Mouse (Mus musculus): ENCODE measurements at regions not wholly inside any gene's neighbourhood (a gene's known extent, or its start where the extent isn't known, plus 50 kb on each side); places are given as distances from the start of the nearest gene placed in this dataset.

DNA sequence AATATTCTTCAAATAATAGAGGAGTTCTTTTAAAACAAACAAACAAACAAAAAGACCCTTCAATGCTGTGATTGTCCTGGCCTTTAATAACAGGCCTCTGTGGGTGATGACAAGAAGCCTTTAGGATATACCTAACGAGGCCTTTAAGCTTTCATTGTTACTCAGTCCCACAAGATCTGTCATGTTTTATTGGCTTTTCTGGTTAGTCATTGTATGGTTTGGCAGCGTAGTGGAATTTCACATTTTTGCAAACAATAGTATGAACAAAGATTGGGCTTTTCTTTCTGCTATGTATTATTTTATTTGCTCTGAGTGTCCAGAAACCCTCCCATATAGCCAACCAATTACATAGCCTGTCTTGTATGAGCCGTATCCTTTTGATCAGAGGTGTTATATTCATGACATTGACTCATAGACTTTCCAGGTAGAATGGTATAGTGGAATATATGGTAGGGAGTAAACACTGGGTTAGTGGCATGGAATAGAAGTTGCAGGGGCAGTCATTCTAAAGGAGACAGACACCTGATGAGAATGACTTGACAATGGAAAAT is 76.1 kb upstream of the Cerkl start:
- no peaks in the 10 kb centered on the region for H3K9me3 ChIP-seq (replicated peaks)
- H3K27ac ChIP-seq, result no peak overlapping the region
- no peaks in the 10 kb centered on the region for H3K27me3 ChIP-seq (replicated peaks)
- H3K4me2 ChIP-seq, result no peak overlapping the region
- H3K4me3 ChIP-seq, result no peak overlapping the region
- WGBS (ENCODE audit: insufficient replicate concordance), result 61% methylated on average over 3 of the region's 3 CpGs
- no peak for ATAC-seq
- H3K36me3 ChIP-seq, result no peaks in the 10 kb centered on the region
- H3K9ac ChIP-seq, result no peak overlapping the region
- H3K4me1 ChIP-seq, result no peaks in the 10 kb centered on the region

DNA sequence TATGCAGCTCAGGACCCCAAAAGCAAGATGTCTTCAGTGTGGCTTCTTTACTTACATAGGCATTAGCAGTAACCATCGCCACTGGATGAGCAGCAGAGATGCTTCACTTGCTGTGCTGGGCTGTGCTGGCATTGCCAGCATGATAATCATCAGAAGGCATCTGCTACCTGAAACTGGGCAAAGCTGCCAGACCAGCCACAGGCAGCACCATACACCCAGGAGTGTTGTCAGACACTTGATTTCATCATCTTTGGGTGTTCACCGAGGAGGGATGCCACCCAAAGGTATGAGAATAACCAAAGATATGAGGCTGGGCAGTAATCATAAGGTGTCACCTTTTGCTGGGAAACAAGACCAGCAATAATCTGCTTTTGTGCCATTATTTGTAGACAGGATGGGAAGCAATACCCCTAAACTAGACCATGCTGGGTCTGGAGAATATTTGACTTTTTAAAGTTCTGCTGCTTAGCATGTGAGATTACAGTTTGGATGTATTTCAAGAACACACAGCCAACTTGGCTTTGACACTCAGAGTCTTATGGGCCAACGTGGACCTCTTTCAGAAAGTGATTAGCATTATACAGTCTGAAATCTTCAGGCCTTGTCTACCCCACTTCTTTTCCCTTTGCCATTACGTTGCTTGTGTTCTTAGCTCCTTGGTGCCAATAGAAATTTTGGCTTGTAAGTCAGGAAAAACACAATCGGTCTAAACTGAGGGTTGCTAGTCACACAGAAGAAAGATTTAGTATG is 80.7 kb upstream of the Cerkl start:
- H3K4me1 ChIP-seq, result no peaks in the 10 kb centered on the region
- H3K27me3 ChIP-seq (replicated peaks), result no peaks in the 10 kb centered on the region
- ATAC-seq, result no peak
- no peak overlapping the region for H3K4me2 ChIP-seq
- H3K4me3 ChIP-seq, result no peak overlapping the region
- no peak overlapping the region for H3K9ac ChIP-seq
- no peak overlapping the region for H3K27ac ChIP-seq
- H3K9me3 ChIP-seq (replicated peaks), result no peaks in the 10 kb centered on the region
- WGBS (ENCODE audit: insufficient replicate concordance), result 62% methylated on average over 5 of the region's 5 CpGs
- H3K36me3 ChIP-seq, result no peaks in the 10 kb centered on the region

DNA sequence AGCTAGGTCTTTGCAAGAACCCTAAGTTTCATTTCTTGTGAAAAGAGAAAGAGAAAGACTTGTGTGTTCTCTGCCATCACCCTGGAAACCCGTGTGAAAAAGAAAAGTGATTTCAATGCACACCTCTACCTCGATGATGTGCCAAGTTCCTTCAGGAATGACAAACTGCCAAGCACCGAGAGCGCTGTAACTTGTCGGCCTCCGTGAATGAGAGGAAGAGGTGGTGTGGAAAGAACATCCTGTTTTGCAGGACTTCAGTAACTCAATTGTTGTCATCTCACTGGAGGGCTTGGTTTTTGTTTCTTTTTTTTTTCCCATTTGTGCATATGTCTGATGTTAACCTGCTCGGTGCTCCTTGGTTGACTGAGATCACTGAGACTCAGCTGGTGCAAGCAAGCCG is 83.8 kb upstream of the Cerkl start:
- no peaks in the 10 kb centered on the region for H3K4me1 ChIP-seq
- H3K9me3 ChIP-seq (replicated peaks), result no peaks in the 10 kb centered on the region
- WGBS (ENCODE audit: insufficient replicate concordance), result 42% methylated on average over 8 of the region's 8 CpGs
- no peaks in the 10 kb centered on the region for H3K27me3 ChIP-seq (replicated peaks)
- no peak overlapping the region for H3K27ac ChIP-seq
- H3K9ac ChIP-seq, result no peak overlapping the region
- H3K4me2 ChIP-seq, result no peak overlapping the region
- ATAC-seq, result no peak
- H3K4me3 ChIP-seq, result no peak overlapping the region
- no peaks in the 10 kb centered on the region for H3K36me3 ChIP-seq

DNA sequence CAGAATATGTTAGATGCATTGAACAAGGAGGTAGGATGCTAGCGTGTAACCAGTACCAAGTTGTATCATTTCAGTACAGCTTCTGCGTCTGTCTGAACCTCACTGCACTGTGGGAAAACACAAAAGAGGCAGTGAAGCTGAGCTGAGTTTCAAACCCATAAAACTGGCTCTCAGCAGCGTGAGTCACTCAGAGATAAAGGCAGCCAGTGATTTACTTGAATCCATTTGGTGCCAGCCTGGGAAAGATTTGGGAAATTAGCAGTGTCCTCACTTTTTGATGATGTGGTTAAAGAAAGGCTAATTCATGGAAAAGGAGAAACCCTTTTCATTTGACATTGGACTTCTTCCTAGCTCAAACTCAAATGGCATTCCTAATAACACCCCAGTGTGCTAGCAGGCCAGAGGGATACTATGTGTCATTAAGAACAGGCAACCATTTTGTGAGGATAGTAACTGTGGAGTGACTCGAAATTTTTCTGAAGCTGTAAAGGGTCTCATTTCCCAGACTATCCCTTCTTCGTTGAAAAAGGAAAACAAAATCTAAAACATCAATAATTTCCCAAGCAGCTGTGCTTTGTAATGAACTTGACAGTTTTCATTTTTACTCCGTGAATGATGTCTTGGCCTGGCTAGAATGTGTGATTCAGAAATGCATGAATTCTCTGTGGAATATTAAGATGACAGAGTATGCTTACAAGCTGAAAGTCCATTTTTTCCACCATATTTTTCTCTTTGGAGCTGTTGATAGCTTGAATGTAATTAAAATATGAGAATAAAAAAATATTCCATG is 85.8 kb upstream of the Cerkl start:
- no peak overlapping the region for H3K27ac ChIP-seq
- no peak overlapping the region for H3K4me3 ChIP-seq
- H3K9ac ChIP-seq, result no peak overlapping the region
- ATAC-seq, result no peak
- no peaks in the 10 kb centered on the region for H3K36me3 ChIP-seq
- H3K9me3 ChIP-seq (replicated peaks), result no peaks in the 10 kb centered on the region
- H3K27me3 ChIP-seq (replicated peaks), result no peaks in the 10 kb centered on the region
- no peak overlapping the region for H3K4me2 ChIP-seq
- H3K4me1 ChIP-seq, result no peaks in the 10 kb centered on the region
- WGBS (ENCODE audit: insufficient replicate concordance), result 53% methylated on average over 6 of the region's 6 CpGs

DNA sequence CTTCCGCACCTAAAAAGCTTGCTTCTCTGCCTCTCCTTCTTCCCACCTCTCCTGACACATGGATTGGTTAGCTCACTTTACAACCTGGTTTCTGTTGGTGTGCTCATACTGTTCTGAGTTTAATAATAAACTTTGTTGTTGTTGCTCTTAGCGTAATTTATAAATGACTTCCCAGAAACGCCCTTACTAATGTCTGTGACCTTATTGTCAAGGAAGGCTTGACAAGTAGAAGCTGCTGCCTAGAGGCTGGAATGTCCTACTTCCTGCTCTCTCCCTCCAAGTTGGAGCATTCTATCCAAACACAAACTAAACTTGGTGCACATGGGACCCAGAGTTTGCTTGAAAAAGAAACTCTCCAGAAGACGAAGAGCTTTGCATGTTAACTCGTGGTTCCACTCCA is 86.9 kb upstream of the Cerkl start:
- Histone ChIP-seq H3K4me3 (no peak overlapping the region), H3K9ac (no peak overlapping the region), H3K27me3 (replicated peaks) (no peaks in the 10 kb centered on the region), H3K4me1 (no peaks in the 10 kb centered on the region), H3K36me3 (no peaks in the 10 kb centered on the region), H3K4me2 (no peak overlapping the region), H3K27ac (no peak overlapping the region), H3K9me3 (replicated peaks) (no peaks in the 10 kb centered on the region)
- WGBS (ENCODE audit: insufficient replicate concordance), result 71% methylated on average over 5 of the region's 5 CpGs
- no peak for ATAC-seq

DNA sequence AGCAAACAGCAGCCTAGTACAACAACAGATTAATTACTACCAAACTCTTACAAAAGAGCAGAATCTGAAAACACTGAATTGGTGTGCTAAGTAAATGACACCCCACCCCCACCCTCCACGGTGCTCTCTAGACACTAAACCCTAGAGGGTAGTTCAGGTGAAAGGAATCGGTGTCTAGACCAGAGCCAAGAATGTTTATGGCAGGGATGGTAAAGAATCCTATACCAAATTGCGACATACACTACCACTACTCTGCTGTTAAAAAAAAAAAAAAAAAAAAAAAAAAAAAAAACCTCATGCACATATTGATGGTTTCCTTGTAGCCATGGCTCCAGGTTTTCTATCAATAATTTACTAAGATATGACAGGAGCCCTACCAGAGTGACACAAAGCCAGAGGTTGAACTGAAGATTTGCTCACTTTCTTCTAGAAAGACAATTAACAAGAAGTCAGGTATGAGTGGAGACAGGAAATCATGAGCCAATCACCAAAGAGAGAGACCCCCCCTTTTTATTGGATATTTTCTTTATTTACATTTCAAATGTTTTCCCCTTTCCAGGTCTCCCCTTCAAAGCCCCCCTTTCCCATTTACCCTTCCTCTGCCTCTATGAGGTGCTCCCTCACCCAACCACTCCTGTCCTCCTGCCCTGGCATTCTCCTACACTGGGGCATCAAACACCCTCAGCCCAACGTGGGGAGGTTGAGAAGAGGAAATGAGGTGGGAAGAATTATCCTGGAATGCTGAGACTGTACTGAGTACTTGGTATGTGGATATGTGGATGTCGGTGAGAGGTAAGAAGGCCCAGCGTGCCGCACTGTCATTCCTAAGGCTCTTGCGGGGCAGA is 87.6 kb upstream of the Cerkl start:
- no peak overlapping the region for H3K4me2 ChIP-seq
- ATAC-seq, result no peak
- WGBS (ENCODE audit: insufficient replicate concordance), result 67% methylated on average over 8 of the region's 8 CpGs
- H3K9me3 ChIP-seq (replicated peaks), result no peaks in the 10 kb centered on the region
- no peak overlapping the region for H3K4me3 ChIP-seq
- H3K27me3 ChIP-seq (replicated peaks), result no peaks in the 10 kb centered on the region
- H3K4me1 ChIP-seq, result no peaks in the 10 kb centered on the region
- H3K27ac ChIP-seq, result no peak overlapping the region
- no peaks in the 10 kb centered on the region for H3K36me3 ChIP-seq
- no peak overlapping the region for H3K9ac ChIP-seq

DNA sequence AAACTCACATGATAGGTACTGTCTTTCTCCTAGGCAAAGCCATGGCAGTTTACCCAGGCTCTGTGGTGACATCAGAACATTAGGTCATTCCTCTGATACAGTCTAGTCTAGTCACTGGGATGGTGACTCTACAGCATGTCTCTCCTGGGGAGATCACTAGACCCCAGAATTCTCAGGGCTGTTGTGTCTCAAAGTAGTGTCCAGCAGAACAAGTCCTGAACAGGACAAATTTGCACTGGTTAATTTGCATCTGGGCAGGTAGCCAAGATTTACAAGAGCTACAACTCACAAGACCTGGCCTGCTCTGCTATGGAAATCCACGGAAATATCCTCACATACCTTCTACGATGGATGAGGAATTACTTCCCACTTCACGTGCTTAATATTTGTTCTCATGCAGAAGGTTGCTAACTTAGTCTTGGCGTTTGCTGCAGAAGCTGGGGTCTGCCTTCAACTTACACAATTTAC is 88.2 kb upstream of the Cerkl start:
- Histone ChIP-seq H3K4me3 (no peak overlapping the region), H3K36me3 (no peaks in the 10 kb centered on the region), H3K9me3 (replicated peaks) (no peaks in the 10 kb centered on the region), H3K4me2 (no peak overlapping the region), H3K27ac (no peak overlapping the region), H3K4me1 (no peaks in the 10 kb centered on the region), H3K27me3 (replicated peaks) (no peaks in the 10 kb centered on the region), H3K9ac (no peak overlapping the region)
- 67% methylated on average over 4 of the region's 4 CpGs for WGBS (ENCODE audit: insufficient replicate concordance)
- ATAC-seq, result no peak

DNA sequence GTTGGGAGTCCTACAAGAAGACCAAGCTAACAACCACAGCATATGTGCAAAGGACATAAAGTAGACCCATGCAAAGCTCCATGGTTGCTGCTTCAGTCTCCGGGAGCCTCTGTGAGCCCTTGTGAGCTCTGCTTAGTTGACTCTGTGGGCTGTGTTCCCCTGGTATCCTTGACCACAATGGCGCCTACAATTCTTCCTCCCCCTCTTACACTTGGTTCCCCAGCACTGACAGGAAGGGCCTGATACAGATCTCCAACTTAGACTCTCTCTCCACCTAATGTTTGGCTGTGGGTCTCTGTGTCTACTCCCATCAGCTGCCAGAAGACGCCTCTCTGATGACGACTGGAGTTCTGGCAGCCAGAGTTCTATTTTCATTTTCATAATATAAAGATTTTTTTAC is 88.9 kb upstream of the Itprid2 start:
- WGBS (ENCODE audit: insufficient replicate concordance), result 29% methylated on average over 4 of the region's 4 CpGs
- Histone ChIP-seq H3K36me3 (no peaks in the 10 kb centered on the region), H3K27ac (no peak overlapping the region), H3K27me3 (replicated peaks) (no peaks in the 10 kb centered on the region), H3K4me1 (no peaks in the 10 kb centered on the region), H3K4me3 (no peak overlapping the region), H3K9me3 (replicated peaks) (no peaks in the 10 kb centered on the region), H3K4me2 (no peak overlapping the region), H3K9ac (no peak overlapping the region)
- ATAC-seq, result no peak

DNA sequence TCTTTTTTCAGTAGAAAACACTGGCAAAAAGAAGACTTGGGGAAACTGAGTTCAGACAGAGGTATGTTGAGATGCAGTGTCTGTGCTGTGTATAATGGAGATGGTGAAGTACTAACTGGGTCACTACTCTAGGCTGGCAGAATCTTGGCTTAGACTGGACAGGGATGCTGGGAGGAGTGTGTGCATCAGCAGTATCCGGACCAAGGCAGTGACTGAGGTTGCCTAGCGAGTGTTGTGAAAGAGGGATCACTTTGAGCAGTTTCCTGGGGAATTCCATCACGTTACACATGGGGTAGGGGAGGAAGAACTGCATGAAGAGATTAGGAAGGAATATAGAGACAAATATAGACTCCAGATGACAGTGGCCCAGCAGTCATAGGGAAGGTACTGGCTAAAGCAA is 87.9 kb upstream of the Itprid2 start:
- WGBS (ENCODE audit: insufficient replicate concordance), result 44% methylated on average over 3 of the region's 3 CpGs
- no peak overlapping the region for H3K4me3 ChIP-seq
- no peak overlapping the region for H3K9ac ChIP-seq
- H3K36me3 ChIP-seq, result no peaks in the 10 kb centered on the region
- ATAC-seq, result no peak
- no peaks in the 10 kb centered on the region for H3K27me3 ChIP-seq (replicated peaks)
- H3K4me1 ChIP-seq, result no peaks in the 10 kb centered on the region
- H3K4me2 ChIP-seq, result no peak overlapping the region
- H3K9me3 ChIP-seq (replicated peaks), result no peaks in the 10 kb centered on the region
- H3K27ac ChIP-seq, result no peak overlapping the region

DNA sequence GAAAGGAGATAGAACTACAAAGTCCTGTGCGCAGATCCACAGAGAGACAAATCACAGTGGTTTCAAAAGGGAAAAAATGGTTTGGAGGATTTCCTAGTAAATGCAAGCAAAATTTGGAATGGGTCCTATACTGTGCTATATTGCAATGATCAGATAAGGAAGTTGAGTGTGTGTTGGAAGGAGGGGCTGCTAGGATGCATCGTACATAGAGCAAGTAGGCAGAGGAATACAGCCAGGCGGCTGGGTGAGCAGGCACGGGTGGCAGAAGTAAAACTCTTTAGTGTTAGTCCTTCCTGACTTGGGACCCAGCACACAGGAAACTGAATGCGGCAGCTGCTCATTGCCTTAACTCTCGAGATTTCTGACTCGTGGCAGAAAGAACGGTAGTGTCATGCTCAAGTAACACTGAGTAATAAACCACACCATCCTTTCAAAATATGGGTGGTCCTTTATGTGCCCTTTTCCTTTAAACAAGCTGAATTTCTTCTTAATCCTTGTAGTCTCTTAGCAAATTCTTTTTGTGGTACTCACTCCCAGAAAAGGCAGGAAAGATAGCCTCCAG is 87.0 kb upstream of the Itprid2 start:
- Histone ChIP-seq H3K4me1 (no peaks in the 10 kb centered on the region), H3K9me3 (replicated peaks) (no peaks in the 10 kb centered on the region), H3K9ac (no peak overlapping the region), H3K27ac (no peak overlapping the region), H3K4me2 (no peak overlapping the region), H3K36me3 (no peaks in the 10 kb centered on the region), H3K27me3 (replicated peaks) (no peaks in the 10 kb centered on the region), H3K4me3 (no peak overlapping the region)
- 38% methylated on average over 8 of the region's 8 CpGs for WGBS (ENCODE audit: insufficient replicate concordance)
- ATAC-seq, result no peak

DNA sequence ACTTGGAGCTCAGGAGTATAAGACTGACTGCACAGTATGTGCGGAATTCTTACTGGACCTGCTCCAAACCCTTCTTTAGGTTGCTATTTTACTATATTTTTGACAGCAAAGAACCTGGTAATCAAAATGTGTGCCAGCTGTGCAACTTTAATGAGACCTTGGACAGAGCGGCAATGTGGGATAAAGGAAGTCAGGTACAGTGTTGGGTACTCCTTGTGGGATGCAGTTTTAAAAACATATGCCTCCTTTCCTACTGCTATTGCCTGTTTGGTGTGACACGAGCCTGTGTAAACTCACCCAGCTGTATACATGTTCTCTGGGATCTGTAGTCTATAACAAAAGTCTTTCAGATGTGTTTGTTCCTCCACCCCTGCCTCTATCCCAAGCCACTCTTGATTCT is 85.4 kb upstream of the Itprid2 start:
- ATAC-seq, result no peak
- Histone ChIP-seq H3K9me3 (replicated peaks) (no peaks in the 10 kb centered on the region), H3K9ac (no peak overlapping the region), H3K36me3 (no peaks in the 10 kb centered on the region), H3K27ac (no peak overlapping the region), H3K4me2 (no peak overlapping the region), H3K4me3 (no peak overlapping the region), H3K4me1 (no peaks in the 10 kb centered on the region), H3K27me3 (replicated peaks) (no peaks in the 10 kb centered on the region)
- WGBS (ENCODE audit: insufficient replicate concordance), result 66% methylated on average over 3 of the region's 3 CpGs

All from liver, embryonic 12.5 days (tissue).